Mouse (Mus musculus): ENCODE data around the gene Htatip2.

DNA sequence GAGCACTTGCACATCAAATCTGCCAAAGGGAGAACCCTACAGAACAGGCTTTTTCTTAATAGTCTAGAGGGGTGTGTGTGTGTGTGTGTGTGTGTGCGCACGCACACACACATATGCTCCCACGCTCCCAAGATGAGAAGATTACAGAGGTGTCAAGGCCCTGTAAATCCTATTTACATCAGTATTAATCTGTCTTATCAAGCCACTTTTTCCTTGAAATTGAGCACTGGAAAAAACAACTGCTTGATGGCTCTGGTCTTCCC lies 28.4 kb downstream of the Htatip2 start:
- TF ChIP-seq CTCF (IDR thresholded peaks at IDR 0.05; ENCODE audit: low read depth, low read length) = no peak
- no peak for TF ChIP-seq POLR2A (IDR thresholded peaks at IDR 0.05; ENCODE audit: extremely low read depth, insufficient read depth, low read length)
